Mouse (Mus musculus) heart, embryonic 15.5 days (tissue): ENCODE measurements around the gene Gm42421. TPM values are rescaled to one million over a fixed set of nuclear protein-coding genes. Genes with fewer than 3 reads are reported as not detected.

Experiments used
- ATAC-seq: fragments of 200-750 bp; cut with Nextera tagmentation; replicated peaks from 2 replicates; pipeline ENCODE4 v1.8.0; 2017; ENCODE audit warnings: low read depth, moderate TSS enrichment; ENCODE audit not compliant: insufficient number of reproducible peaks, insufficient read depth, low FRiP score
- H3K27ac ChIP-seq: fragments of 300-500 bp; sonication (generic); 2 replicates; pipeline ENCODE4 v1.5.1; 2015; ENCODE audit warnings: mild to moderate bottlenecking, inconsistent platforms
- H3K27me3 ChIP-seq: fragments of 300-500 bp; sonication (generic); 2 replicates; pipeline ENCODE4 v1.6.1; 2015; ENCODE audit warnings: inconsistent platforms
- H3K36me3 ChIP-seq: fragments of 300-500 bp; sonication (generic); 2 replicates; pipeline ENCODE4 v1.6.1; 2015; ENCODE audit warnings: mild to moderate bottlenecking, inconsistent platforms
- H3K4me1 ChIP-seq: fragments of 300-500 bp; sonication (generic); replicated peaks from 2 replicates; pipeline ENCODE4 v1.6.1; 2015; ENCODE audit warnings: inconsistent platforms
- H3K4me2 ChIP-seq: fragments of 300-500 bp; sonication (generic); 2 replicates; pipeline ENCODE4 v1.6.1; 2015; ENCODE audit warnings: inconsistent platforms, mild to moderate bottlenecking, moderate library complexity
- H3K4me3 ChIP-seq: fragments of 300-500 bp; sonication (generic); 2 replicates; pipeline ENCODE4 v1.5.1; 2015; ENCODE audit warnings: mild to moderate bottlenecking, inconsistent platforms
- H3K9ac ChIP-seq: fragments of 300-500 bp; sonication (generic); 2 replicates; pipeline ENCODE4 v1.6.1; 2015; ENCODE audit warnings: mild to moderate bottlenecking, inconsistent platforms
- H3K9me3 ChIP-seq: fragments of 300-500 bp; sonication (generic); replicated peaks from 2 replicates; pipeline ENCODE4 v1.6.1; 2016; ENCODE audit warnings: inconsistent platforms
- WGBS: fragments of 180-500 bp; shearing (Covaris S2); methylation state at CpG from one replicate; pipeline ENCODE4 v1.1.7; 2015; ENCODE audit warnings: mixed read lengths; 5-methylcytosine and 5-hydroxymethylcytosine counted together
- polyA plus RNA-seq: library from polyadenylated mRNA; unstranded; fragments of >200 nt; fragmentation: Nextera tagmentation; extraction: Ambion mirVana; gene quantifications from 2 replicates; pipeline ENCODE4 v1.2.1, GENCODE M21; 2015

Gene Gm42421
- polyA plus RNA-seq, result 0.43 and 0.53 TPM in 2 replicates

DNA sequence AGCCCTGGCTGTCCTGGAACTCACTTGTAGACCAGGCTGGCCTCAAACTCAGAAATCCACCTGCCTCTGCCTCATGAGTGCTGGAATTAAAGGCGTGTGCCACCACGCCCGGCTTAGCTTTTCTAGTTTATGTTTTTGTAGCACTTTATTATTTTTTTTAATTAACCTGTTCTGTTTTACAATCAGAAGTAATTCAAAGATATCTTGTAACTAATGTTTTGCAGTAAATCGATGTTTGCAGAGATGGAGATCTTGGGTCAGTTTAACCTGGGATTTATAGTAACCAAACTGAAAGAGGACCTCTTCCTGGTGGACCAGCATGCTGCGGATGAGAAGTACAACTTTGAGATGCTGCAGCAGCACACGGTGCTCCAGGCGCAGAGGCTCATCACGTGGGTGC is at the start of gene Gm42421:
Gene Gm42421 (plus strand): TSS at position 301 of the 400 bp plus-strand sequence.
- WGBS, result 92% methylated on average over 8 of the region's 8 CpGs
- H3K4me2 ChIP-seq, result no peak within 1 kb of the TSS
- ATAC-seq, result no peak
- H3K9ac ChIP-seq, result no peak within 1 kb of the TSS
- H3K4me3 ChIP-seq, result no peak within 1 kb of the TSS
- H3K27ac ChIP-seq, result no peak within 1 kb of the TSS
- H3K9me3 ChIP-seq, result no peaks in the 10 kb centered on the region
- H3K27me3 ChIP-seq, result no peaks in the 10 kb centered on the region
- peaks cover 66% of the 10 kb centered on the region for H3K36me3 ChIP-seq
- no peaks in the 10 kb centered on the region; the same call in 1 of the 2 replicates for H3K4me1 ChIP-seq

DNA sequence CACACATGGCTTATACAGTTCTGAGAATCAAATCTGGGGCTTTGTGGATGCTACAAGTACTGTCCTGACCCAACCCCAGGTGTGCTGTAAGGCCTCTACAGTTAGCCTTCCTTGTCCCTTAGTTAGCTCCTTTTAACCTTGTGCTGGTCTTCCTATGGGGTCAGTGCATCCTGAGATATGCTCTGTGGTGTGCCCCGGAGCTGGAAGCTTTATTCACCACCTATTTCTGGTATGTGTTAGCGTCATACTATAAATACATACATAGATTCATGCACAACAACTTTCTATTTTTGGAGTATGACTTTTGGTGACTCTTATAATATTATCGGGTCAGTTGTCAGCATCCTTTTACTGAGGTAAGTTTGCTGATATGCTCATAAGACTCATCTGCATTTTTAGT is 42.7 kb upstream of the Gm42421 start:
- Histone ChIP-seq H3K4me3 (no peak overlapping the region), H3K36me3 (peaks cover 76% of the 10 kb centered on the region), H3K4me1 (peaks cover 5% of the 10 kb centered on the region; the same call in 1 of the 2 replicates), H3K4me2 (no peak overlapping the region), H3K9ac (no peak overlapping the region), H3K9me3 (no peaks in the 10 kb centered on the region), H3K27ac (peak overlapping the region; percentile 65), H3K27me3 (no peaks in the 10 kb centered on the region)
- no peak for ATAC-seq
- WGBS, result 55% methylated on average over 3 of the region's 3 CpGs

GRCm38 (mm10) chr5:143890741-143891140 is 37.2 kb upstream of the Gm42421 start:
- H3K27ac ChIP-seq, result no peak overlapping the region
- no peak overlapping the region for H3K9ac ChIP-seq
- no peak for ATAC-seq
- peaks cover 54% of the 10 kb centered on the region for H3K36me3 ChIP-seq
- no peaks in the 10 kb centered on the region for H3K27me3 ChIP-seq
- H3K9me3 ChIP-seq, result no peaks in the 10 kb centered on the region
- H3K4me1 ChIP-seq, result no peaks in the 10 kb centered on the region
- H3K4me2 ChIP-seq, result no peak overlapping the region
- H3K4me3 ChIP-seq, result no peak overlapping the region
- 61% methylated on average over 6 of the region's 6 CpGs for WGBS

DNA sequence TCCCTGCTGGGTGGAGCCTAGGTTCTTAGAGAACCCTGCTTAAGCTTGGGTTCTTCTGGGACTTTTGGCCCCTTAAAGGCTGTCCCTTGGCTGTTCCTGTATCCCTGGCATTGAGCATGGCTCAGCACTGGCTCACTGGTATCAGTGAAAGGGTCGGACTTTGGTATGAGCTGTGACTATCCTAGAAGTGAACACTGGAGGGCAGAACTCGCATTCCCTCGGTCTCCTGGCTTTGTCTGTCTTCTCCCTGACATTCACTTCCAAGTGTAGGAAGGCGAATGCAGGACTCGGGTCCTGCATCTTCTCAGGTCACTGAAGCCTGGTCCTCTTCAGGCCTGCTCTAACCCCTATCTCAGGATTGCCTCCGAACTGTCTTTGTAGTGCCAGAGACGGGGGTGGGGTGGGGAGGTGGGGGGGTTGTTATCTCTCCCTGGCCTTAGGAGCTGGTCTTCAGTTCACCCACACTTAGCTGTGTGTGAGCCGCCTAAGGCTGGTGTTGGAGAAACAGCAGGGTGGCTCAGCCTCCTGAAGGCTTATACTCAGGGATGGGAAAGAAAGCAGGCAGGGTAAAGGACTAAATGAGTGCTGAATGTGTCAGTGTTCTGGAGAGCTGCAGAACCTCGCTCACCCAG is 35.6 kb upstream of the Gm42421 start:
- 41% methylated on average over 9 of the region's 9 CpGs for WGBS
- Histone ChIP-seq H3K4me3 (no peak overlapping the region), H3K4me1 (no peaks in the 10 kb centered on the region), H3K36me3 (peaks cover 46% of the 10 kb centered on the region; the same call in 1 of the 2 replicates), H3K27ac (no peak overlapping the region), H3K9me3 (no peaks in the 10 kb centered on the region), H3K27me3 (no peaks in the 10 kb centered on the region), H3K4me2 (no peak overlapping the region), H3K9ac (no peak overlapping the region)
- no peak for ATAC-seq

DNA sequence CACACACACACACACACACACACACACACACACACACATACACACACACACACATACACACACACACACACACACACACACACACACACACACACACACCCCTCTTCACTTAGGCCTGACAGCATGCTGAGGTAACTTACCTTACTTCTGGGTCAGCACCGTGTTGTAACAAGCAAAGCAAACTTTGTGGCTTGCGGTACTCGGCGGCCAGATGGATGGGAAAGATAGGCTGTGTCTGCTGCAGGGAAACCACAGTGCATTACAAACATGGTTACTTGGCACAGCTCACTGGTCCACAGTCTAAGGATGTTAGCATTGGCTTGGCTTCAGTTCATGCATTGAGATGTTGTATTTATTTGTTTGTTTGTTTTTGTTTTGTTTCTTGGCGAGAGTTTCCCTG is 34.6 kb upstream of the Gm42421 start:
- Histone ChIP-seq H3K9me3 (no peaks in the 10 kb centered on the region), H3K4me1 (no peaks in the 10 kb centered on the region), H3K9ac (no peak overlapping the region), H3K4me2 (no peak overlapping the region), H3K4me3 (no peak overlapping the region), H3K27me3 (no peaks in the 10 kb centered on the region), H3K36me3 (peaks cover 45% of the 10 kb centered on the region; the same call in 1 of the 2 replicates), H3K27ac (no peak overlapping the region)
- ATAC-seq, result no peak
- WGBS, result 75% methylated on average over 5 of the region's 5 CpGs

DNA sequence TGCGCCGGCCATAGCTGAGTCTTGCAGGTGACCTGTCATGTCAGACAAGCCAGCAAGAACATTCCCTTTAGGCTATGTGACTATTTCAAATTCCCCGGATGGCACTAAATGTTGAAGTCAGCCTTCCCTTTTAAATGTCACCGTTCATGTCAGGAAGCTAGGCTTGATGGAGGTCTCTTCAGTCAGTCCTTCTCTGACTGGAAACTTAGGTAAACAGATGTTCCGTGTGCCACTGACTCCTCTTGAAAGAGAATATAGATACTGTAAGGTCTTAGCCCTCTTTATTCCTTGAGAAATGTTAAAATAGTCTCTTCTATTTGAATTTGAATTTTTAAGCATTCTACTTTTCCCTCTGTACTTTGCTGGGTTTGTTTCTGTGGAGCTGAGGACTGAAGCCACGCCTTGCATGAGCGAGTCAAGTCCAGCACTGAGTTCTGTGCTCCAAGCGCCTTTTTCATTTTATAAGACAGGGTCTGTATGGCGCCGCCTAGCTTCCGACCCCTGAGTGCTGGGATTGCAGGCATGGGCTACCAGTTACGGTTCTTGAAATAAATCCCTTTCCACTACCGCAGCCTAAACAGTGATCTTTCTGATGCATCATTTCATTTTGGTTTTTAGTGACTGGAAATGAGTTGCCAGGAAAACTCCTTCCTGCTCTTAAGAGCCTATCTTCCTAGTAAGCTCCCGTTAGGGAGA is 30.2 kb upstream of the Gm42421 start, which contains the start of gene Ankrd61:
Gene Ankrd61 (minus strand): TSS at position 51 of the 696 bp plus-strand sequence.
- Histone ChIP-seq H3K27ac (no peak within 1 kb of the TSS), H3K36me3 (peaks cover 54% of the 10 kb centered on the region), H3K27me3 (no peaks in the 10 kb centered on the region), H3K9me3 (no peaks in the 10 kb centered on the region), H3K9ac (no peak within 1 kb of the TSS), H3K4me1 (no peaks in the 10 kb centered on the region), H3K4me2 (no peak within 1 kb of the TSS), H3K4me3 (no peak within 1 kb of the TSS)
- WGBS, result 85% methylated on average over 14 of the region's 14 CpGs
- ATAC-seq, result no peak

DNA sequence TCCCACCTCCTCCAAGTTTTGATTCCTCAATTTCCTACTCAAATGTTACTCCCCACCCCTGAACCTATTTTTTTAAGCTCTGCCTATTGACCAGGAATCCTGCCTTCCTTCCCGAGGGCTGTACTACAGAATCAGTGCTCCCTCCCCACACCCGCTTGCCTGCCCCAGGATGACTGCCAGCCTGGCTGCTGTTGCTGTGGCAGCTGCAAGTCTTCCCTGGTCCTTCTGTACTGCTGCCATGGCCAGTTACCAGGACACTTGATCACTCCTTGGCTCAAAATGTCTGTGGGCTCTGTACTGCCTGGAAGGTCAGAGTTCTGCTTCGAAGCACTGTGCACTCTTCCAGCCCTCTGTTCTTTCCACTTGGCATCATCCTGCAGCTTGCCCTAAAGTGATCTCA is 25.9 kb upstream of the Gm42421 start:
- Histone ChIP-seq H3K4me1 (no peaks in the 10 kb centered on the region; the same call in 1 of the 2 replicates), H3K36me3 (peaks cover 76% of the 10 kb centered on the region), H3K27me3 (no peaks in the 10 kb centered on the region), H3K9ac (no peak overlapping the region), H3K9me3 (no peaks in the 10 kb centered on the region), H3K4me2 (no peak overlapping the region), H3K27ac (no peak overlapping the region), H3K4me3 (no peak overlapping the region)
- WGBS, result 87% methylated on average over 3 of the region's 3 CpGs
- ATAC-seq, result no peak

DNA sequence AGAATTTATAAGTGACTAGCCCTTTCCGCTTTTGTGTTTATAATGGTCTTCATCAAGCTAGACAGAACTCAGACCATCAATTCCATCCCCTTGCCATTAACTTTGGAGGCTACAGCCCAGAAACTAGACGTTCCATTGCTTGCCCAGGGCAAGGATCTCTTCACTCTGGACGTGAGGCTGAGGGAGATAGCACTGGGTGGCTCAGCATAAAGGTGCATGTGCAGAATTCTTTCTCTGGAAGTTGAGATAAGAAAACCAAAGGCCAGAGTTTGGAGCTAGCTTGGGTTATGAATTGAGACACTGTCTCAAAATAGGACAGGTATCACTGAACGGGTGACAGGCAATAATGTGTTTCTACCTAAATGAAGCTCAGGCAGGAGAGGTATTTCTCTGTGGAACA is 24.2 kb upstream of the Gm42421 start:
- Histone ChIP-seq H3K27ac (no peak overlapping the region), H3K4me3 (no peak overlapping the region), H3K36me3 (peaks cover 64% of the 10 kb centered on the region), H3K27me3 (no peaks in the 10 kb centered on the region), H3K4me1 (peaks cover 15% of the 10 kb centered on the region), H3K9me3 (no peaks in the 10 kb centered on the region), H3K4me2 (no peak overlapping the region), H3K9ac (no peak overlapping the region)
- WGBS, result 59% methylated on average over 4 of the region's 4 CpGs
- no peak for ATAC-seq

GRCm38 (mm10) chr5:143906429-143906828 is 21.5 kb upstream of the Gm42421 start:
- H3K4me2 ChIP-seq, result no peak overlapping the region
- no peaks in the 10 kb centered on the region for H3K27me3 ChIP-seq
- H3K9me3 ChIP-seq, result no peaks in the 10 kb centered on the region
- ATAC-seq, result no peak
- 76% methylated on average over 8 of the region's 8 CpGs for WGBS
- peaks cover 26% of the 10 kb centered on the region for H3K4me1 ChIP-seq
- H3K4me3 ChIP-seq, result no peak overlapping the region
- no peak overlapping the region for H3K27ac ChIP-seq
- no peak overlapping the region for H3K9ac ChIP-seq
- peaks cover 41% of the 10 kb centered on the region for H3K36me3 ChIP-seq

GRCm38 (mm10) chr5:143908926-143909325 is 19.0 kb upstream of the Gm42421 start:
- Histone ChIP-seq H3K4me1 (peaks cover 26% of the 10 kb centered on the region), H3K4me3 (peak overlapping the region; percentile 78), H3K27me3 (no peaks in the 10 kb centered on the region), H3K9ac (peak overlapping the region; percentile 71), H3K9me3 (no peaks in the 10 kb centered on the region), H3K36me3 (peaks cover 20% of the 10 kb centered on the region), H3K4me2 (peak overlapping the region; percentile 79), H3K27ac (peak overlapping the region; percentile 90)
- 3% methylated on average over 9 of the region's 9 CpGs for WGBS
- ATAC-seq, result no peak

DNA sequence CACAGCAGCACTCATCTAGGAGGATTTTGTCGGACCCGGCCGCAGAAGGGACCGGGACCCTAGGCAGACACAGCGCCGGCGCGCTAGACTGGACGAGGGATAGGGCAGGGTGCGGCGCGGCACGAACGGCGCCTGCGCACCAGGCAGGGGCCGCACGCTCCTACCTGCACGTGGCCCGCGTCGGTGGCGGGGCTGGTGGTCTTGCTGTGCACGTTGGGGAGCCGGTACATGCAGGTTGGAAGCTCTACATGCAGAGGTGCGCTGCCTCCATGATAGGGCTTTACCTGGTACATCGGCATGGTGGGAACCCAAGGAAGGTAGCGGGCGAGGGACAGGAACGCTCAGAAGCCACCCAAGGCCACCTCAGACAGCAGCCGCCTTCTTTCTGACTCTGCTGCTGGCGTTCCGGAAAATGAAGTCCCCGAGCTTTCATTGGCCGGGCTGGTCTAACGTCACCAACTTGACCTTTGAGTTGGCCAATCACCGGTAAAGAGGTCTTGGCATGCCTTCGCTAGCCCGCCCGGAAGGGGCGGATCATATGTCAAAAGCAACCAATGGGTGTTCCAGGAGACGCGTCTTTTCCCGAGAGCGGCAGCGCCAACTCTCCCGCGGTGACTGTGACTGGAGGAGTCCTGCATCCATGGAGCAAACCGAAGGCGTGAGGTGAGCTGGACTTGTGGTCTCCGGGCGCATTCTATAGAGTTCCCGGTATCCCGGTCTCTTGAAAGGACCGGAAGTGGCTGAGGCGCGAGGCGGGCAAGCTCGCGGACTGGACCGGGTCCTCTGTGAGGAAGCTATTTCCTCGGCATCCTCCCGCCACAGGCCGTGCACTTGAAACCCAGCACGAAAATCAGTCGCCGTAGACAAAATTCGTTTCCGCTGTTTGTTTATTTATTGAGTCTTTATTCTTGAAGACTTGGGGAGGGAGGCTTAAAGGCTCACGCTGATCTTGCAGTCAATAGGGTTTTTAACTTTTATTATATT is 18.3 kb upstream of the Gm42421 start, which contains the start of the genes Aimp2 and Pms2:
Gene Aimp2 (minus strand): TSS at position 431 of the 984 bp plus-strand sequence.
Gene Pms2 (plus strand): TSS at position 548 of the 984 bp plus-strand sequence.
- under 1% methylated on average over 70 of the region's 70 CpGs for WGBS
- no peaks in the 10 kb centered on the region for H3K9me3 ChIP-seq
- peak within 1 kb of the TSS; percentile 90 for H3K27ac ChIP-seq
- no peaks in the 10 kb centered on the region for H3K27me3 ChIP-seq
- peak; percentile 99 for ATAC-seq
- H3K4me1 ChIP-seq, result peaks cover 26% of the 10 kb centered on the region
- H3K9ac ChIP-seq, result peak within 1 kb of the TSS; percentile 71
- peak within 1 kb of the TSS; percentile 78 for H3K4me3 ChIP-seq
- H3K4me2 ChIP-seq, result peak within 1 kb of the TSS; percentile 79
- peaks cover 17% of the 10 kb centered on the region for H3K36me3 ChIP-seq
